9 mouse cellular contexts compared by ENCODE assay signal in genomic region chr13:28545337-28545736, GRCm38 (mm10).
DNase-seq lines count a peak whose midpoint lies in the region; ATAC-seq lines count a peak whose summit lies in the region.
"Had no signal": no experiment of that assay in that cellular context is flagged by ENCODE, and none has a peak within 500 bp of the region (broad histone marks: within the 10 kb centered on the region; RNA-seq: fewer than 3 reads in every experiment).

No protein-coding gene starts in this region.

- DNase-seq in intestine, embryonic 14.5 days (ENCODE audit: low spot score): peak; percentile 46
- no peak for DNase-seq in hindbrain, embryonic 10.5 days (ENCODE audit: low spot score)
- DNase-seq in kidney, postnatal 14 days: peak; percentile 45
- DNase-seq in cerebellum, postnatal 36 days: no peak
- no peak for DNase-seq in urinary bladder, postnatal 36 days (ENCODE audit: low spot score in 2 of 2)
- DNase-seq in adrenal gland, postnatal 4 days (ENCODE audit: low spot score in 2 of 2): no peak

- H3K4me3 ChIP-seq in intestine, embryonic 14.5 days (ENCODE audit: low read depth, low read length): no peak overlapping the region
- no peak overlapping the region for H3K4me3 ChIP-seq in intestine, embryonic 16.5 days (ENCODE audit: low read length)
- H3K4me3 ChIP-seq in hindbrain, embryonic 10.5 days: no peak overlapping the region
- no peak overlapping the region for H3K4me3 ChIP-seq in midbrain, embryonic 16.5 days (ENCODE audit: low read depth, low read length)

- no peaks in the 10 kb centered on the region for H3K9me3 ChIP-seq in intestine, embryonic 14.5 days (ENCODE audit: control insufficient read depth, low read length)
- no peaks in the 10 kb centered on the region for H3K9me3 ChIP-seq in intestine, embryonic 16.5 days (ENCODE audit: control insufficient read depth, low read length)
- no peaks in the 10 kb centered on the region for H3K9me3 ChIP-seq in hindbrain, embryonic 10.5 days
- no peaks in the 10 kb centered on the region for H3K9me3 ChIP-seq in midbrain, embryonic 16.5 days (replicated peaks; ENCODE audit: control insufficient read depth, low read length, poor library complexity, severe bottlenecking)

- no peak overlapping the region for H3K27ac ChIP-seq in intestine, embryonic 14.5 days (ENCODE audit: low read depth)
- H3K27ac ChIP-seq in intestine, embryonic 16.5 days (ENCODE audit: low read length): no peak overlapping the region
- H3K27ac ChIP-seq in hindbrain, embryonic 10.5 days: peak overlapping the region; percentile 74
- peak overlapping the region; percentile 64 for H3K27ac ChIP-seq in midbrain, embryonic 16.5 days (ENCODE audit: low read length)
- H3K27ac ChIP-seq: liver, embryonic 14.5 days had no signal

- H3K4me2 ChIP-seq in intestine, embryonic 14.5 days (ENCODE audit: low read length): no peak overlapping the region
- no peak overlapping the region for H3K4me2 ChIP-seq in intestine, embryonic 16.5 days (ENCODE audit: low read depth, low read length)
- H3K4me2 ChIP-seq in midbrain, embryonic 16.5 days (ENCODE audit: low read length): no peak overlapping the region

- no peaks in the 10 kb centered on the region for H3K36me3 ChIP-seq in intestine, embryonic 14.5 days (ENCODE audit: control insufficient read depth, insufficient read depth, low read length)
- no peaks in the 10 kb centered on the region for H3K36me3 ChIP-seq in intestine, embryonic 16.5 days (ENCODE audit: control insufficient read depth, insufficient read depth, low read length)
- 0 out of 2 replicates have a peak, but pooled peaks cover 6% of the 10 kb centered on the region for H3K36me3 ChIP-seq in hindbrain, embryonic 10.5 days
- no peaks in the 10 kb centered on the region for H3K36me3 ChIP-seq in midbrain, embryonic 16.5 days (ENCODE audit: control insufficient read depth, insufficient read depth, low read length)

- 0 out of 2 replicates have a peak, but pooled peaks have one; percentile 15 for ATAC-seq in intestine, embryonic 14.5 days (replicated peaks; ENCODE audit: low FRiP score, low TSS enrichment, low read depth)
- ATAC-seq in intestine, embryonic 16.5 days: no peak; the same call in 1 of the 2 replicates
- peak; percentile 36 for ATAC-seq in midbrain, embryonic 16.5 days

- no peak overlapping the region for H3K9ac ChIP-seq in intestine, embryonic 14.5 days (ENCODE audit: low read length)
- no peak overlapping the region for H3K9ac ChIP-seq in intestine, embryonic 16.5 days (ENCODE audit: low read depth, low read length)
- no peak overlapping the region for H3K9ac ChIP-seq in midbrain, embryonic 16.5 days (ENCODE audit: low read depth, low read length)
- H3K9ac ChIP-seq: liver, embryonic 14.5 days had no signal

- no peaks in the 10 kb centered on the region for H3K27me3 ChIP-seq in intestine, embryonic 14.5 days (replicated peaks; ENCODE audit: control insufficient read depth, insufficient read depth, low read length)
- H3K27me3 ChIP-seq in intestine, embryonic 16.5 days (replicated peaks; ENCODE audit: control insufficient read depth, insufficient read depth, low read length): no peaks in the 10 kb centered on the region
- no peaks in the 10 kb centered on the region for H3K27me3 ChIP-seq in hindbrain, embryonic 10.5 days (ENCODE audit: insufficient read depth, poor library complexity, severe bottlenecking)
- no peaks in the 10 kb centered on the region for H3K27me3 ChIP-seq in midbrain, embryonic 16.5 days (ENCODE audit: control insufficient read depth, insufficient read depth, low read depth, low read length)

- peaks cover 10% of the 10 kb centered on the region for H3K4me1 ChIP-seq in intestine, embryonic 14.5 days (replicated peaks; ENCODE audit: control insufficient read depth, insufficient read depth, low read length)
- peaks cover 8% of the 10 kb centered on the region; the same call in 1 of the 2 replicates for H3K4me1 ChIP-seq in intestine, embryonic 16.5 days (ENCODE audit: control insufficient read depth, insufficient read depth, low read length)
- H3K4me1 ChIP-seq in hindbrain, embryonic 10.5 days (replicated peaks): peaks cover 29% of the 10 kb centered on the region
- H3K4me1 ChIP-seq in midbrain, embryonic 16.5 days (ENCODE audit: control insufficient read depth, insufficient read depth, low read length): peaks cover 19% of the 10 kb centered on the region

- 25% methylated on average over 2 of the region's 2 CpGs for WGBS in intestine, embryonic 14.5 days
- WGBS in intestine, embryonic 16.5 days: 51% methylated on average over 2 of the region's 2 CpGs
- 28% methylated on average over 2 of the region's 2 CpGs for WGBS in hindbrain, embryonic 10.5 days
- WGBS in midbrain, embryonic 16.5 days: 19% methylated on average over 2 of the region's 2 CpGs

Comparison
In these comparisons a context has a peak if more than half of its experiments do, and no peak if none do; other contexts are left out.
1. DNase-seq: peak in intestine, embryonic 14.5 days (single experiment) and kidney, postnatal 14 days (single experiment); none in hindbrain, embryonic 10.5 days (single experiment), cerebellum, postnatal 36 days (0 of 2), urinary bladder, postnatal 36 days (0 of 2) and adrenal gland, postnatal 4 days (0 of 2).
2. H3K27ac ChIP-seq: peak in hindbrain, embryonic 10.5 days (single experiment) and midbrain, embryonic 16.5 days (single experiment); none in intestine, embryonic 14.5 days (single experiment) and intestine, embryonic 16.5 days (single experiment).